Mouse (Mus musculus): Measurements from ENCODE around the gene Btbd35f29.
"Not testable (repeated sequence)": the region's sequence is repeated elsewhere in the genome, so short reads cannot be mapped to it uniquely, and the experiment has no call there.

The Btbd35f29 gene

GRCm38 (mm10) chrX:31117374-31117773, at the start of gene Btbd35f29:
Gene Btbd35f29, plus strand, starts transcription at chrX:31117674.
- not testable (repeated sequence) for DNase-seq (ENCODE audit: low read depth, low spot score)

GRCm38 (mm10) chrX:31141416-31141815, 23.9 kb downstream of the Btbd35f29 start:
- DNase-seq (ENCODE audit: low read depth, low spot score) = not testable (repeated sequence)

- not testable (repeated sequence) for DNase-seq (ENCODE audit: low read depth, low spot score)
Measured at GRCm38 (mm10) chrX:31145144-31145543, 27.7 kb downstream of the Btbd35f29 start.

- DNase-seq (ENCODE audit: low read depth, low spot score) = not testable (repeated sequence)
Measured at GRCm38 (mm10) chrX:31145835-31146234, 28.4 kb downstream of the Btbd35f29 start.

GRCm38 (mm10) chrX:31158534-31159085, 41.1 kb downstream of the Btbd35f29 start:
- DNase-seq (ENCODE audit: low read depth, low spot score) = not testable (repeated sequence)

GRCm38 (mm10) chrX:31159450-31160322, 42.2 kb downstream of the Btbd35f29 start:
- DNase-seq (ENCODE audit: low read depth, low spot score) = not testable (repeated sequence)

GRCm38 (mm10) chrX:31160554-31160953, 43.1 kb downstream of the Btbd35f29 start:
- DNase-seq (ENCODE audit: low read depth, low spot score) = not testable (repeated sequence)

GRCm38 (mm10) chrX:31162638-31163037, 45.2 kb downstream of the Btbd35f29 start:
- not testable (repeated sequence) for DNase-seq (ENCODE audit: low read depth, low spot score)

GRCm38 (mm10) chrX:31165193-31165592, 47.7 kb downstream of the Btbd35f29 start:
- DNase-seq (ENCODE audit: low read depth, low spot score) = not testable (repeated sequence)
